Comparison of ENCODE assay signal across 9 mouse cellular contexts in genomic region chr2:168518256-168518659, GRCm38 (mm10).
A peak's percentile ranks its signal among the peaks of the same experiment; 100 is the strongest.
DNase-seq lines count a peak whose midpoint lies in the region; TF ChIP-seq lines count a peak whose summit lies in the region.
"Had no signal": no experiment of that assay in that cellular context is flagged by ENCODE, and none has a peak within 500 bp of the region (broad histone marks: within the 10 kb centered on the region; RNA-seq: fewer than 3 reads in every experiment).

No protein-coding gene starts in this region.

- peak overlapping the region; percentile 77 for H3K4me2 ChIP-seq in myocyte (ENCODE audit: low read depth)

- H3K27me3 ChIP-seq in myocyte (ENCODE audit: control insufficient read depth, insufficient read depth, insufficient read length), result no peaks in the 10 kb centered on the region

- no peaks in the 10 kb centered on the region for H3K36me3 ChIP-seq in myocyte (ENCODE audit: control insufficient read depth, insufficient read depth)

- DNase-seq in kidney, postnatal 14 days, result peak; percentile 26
- no peak for DNase-seq in kidney, postnatal 10 days
- DNase-seq in adrenal gland, postnatal 10 days, result peak; percentile 42
- DNase-seq in gastrocnemius, postnatal 10 days, result peak; percentile 75
- no peak for DNase-seq in spleen, postnatal 4 days (ENCODE audit: low spot score in 2 of 2)
- DNase-seq in left cerebral cortex, postnatal 10 days (ENCODE audit: extremely low spot score in 1 of 2, low spot score in 2 of 2), result no peak
- DNase-seq in thymus, postnatal 36 days, result no peak
- DNase-seq: embryo, embryonic 11 days had no signal

- intact Hi-C loops in left cerebral cortex, postnatal 10 days (cut with DNase I), result no loop called here

- H3K79me2 ChIP-seq in myocyte (ENCODE audit: control insufficient read depth, insufficient read depth), result no peaks in the 10 kb centered on the region

- H3K4me3 ChIP-seq in myocyte, result no peak overlapping the region

- H3ac ChIP-seq in myocyte (ENCODE audit: control insufficient read depth, insufficient read length), result no peak overlapping the region

- no peak for TF ChIP-seq POLR2A in myocyte (IDR thresholded peaks at IDR 0.05; ENCODE audit: insufficient read length, low read depth)

TF ChIP-seq in myocyte, 11 proteins besides CTCF, POLR2A, EP300 and RAD21:
- no peak for TF ChIP-seq POLR2AphosphoS2 (IDR thresholded peaks at IDR 0.05; ENCODE audit: insufficient read length, low read depth)
- TF ChIP-seq USF1 (IDR thresholded peaks at IDR 0.05; ENCODE audit: low read depth), result peak; percentile 80
- TF ChIP-seq MYOD1 (IDR thresholded peaks at IDR 0.05; ENCODE audit: control insufficient read depth in 1 of 3, insufficient read length in 2 of 3, low read depth in 2 of 3), result peak; percentile 29 to 58 (median 49)
- peak; percentile 75 for TF ChIP-seq TCF12 (IDR thresholded peaks at IDR 0.05; ENCODE audit: insufficient read depth, poor library complexity, severe bottlenecking)
- TF ChIP-seq MYOG (IDR thresholded peaks at IDR 0.05; ENCODE audit: control insufficient read depth in 1 of 3, insufficient read depth in 1 of 3, insufficient read length in 2 of 3, low read depth in 2 of 3), result peak in 2 of 3 experiments; percentile 3 to 62
- no peak for TF ChIP-seq MAX (IDR thresholded peaks at IDR 0.05; ENCODE audit: low read depth)
- no peak for TF ChIP-seq REST (IDR thresholded peaks at IDR 0.05; ENCODE audit: insufficient read depth, insufficient read length)
- peak; percentile 8 for TF ChIP-seq TCF3 (IDR thresholded peaks at IDR 0.05; ENCODE audit: insufficient read length, low read depth)
- TF ChIP-seq E2F4 (IDR thresholded peaks at IDR 0.05; ENCODE audit: insufficient read depth), result no peak
- 0 out of 2 replicates have a peak, but pooled peaks have one; percentile 6 for TF ChIP-seq CEBPB (IDR thresholded peaks at IDR 0.05; ENCODE audit: insufficient read depth, poor library complexity, severe bottlenecking)

Comparison
In these comparisons a context has a peak if more than half of its experiments do, and no peak if none do; other contexts are left out.
1. DNase-seq: peak in kidney, postnatal 14 days (single experiment), adrenal gland, postnatal 10 days (single experiment) and gastrocnemius, postnatal 10 days (single experiment); none in kidney, postnatal 10 days (single experiment), spleen, postnatal 4 days (0 of 2), left cerebral cortex, postnatal 10 days (0 of 2) and thymus, postnatal 36 days (0 of 2).